Mouse (Mus musculus) kidney, embryonic 14.5 days (tissue): Measurements from ENCODE around the gene Il9r. TPM values are rescaled to one million over a fixed set of nuclear protein-coding genes. Genes with fewer than 3 reads are reported as not detected.

Experiments used
- ATAC-seq: fragments of 200-750 bp; cut with Nextera tagmentation; 2 replicates; pipeline ENCODE4 v1.8.0; 2017; ENCODE audit warnings: moderate number of reproducible peaks, mild to moderate bottlenecking, moderate TSS enrichment, moderate library complexity; ENCODE audit not compliant: low FRiP score, low TSS enrichment
- H3K27ac ChIP-seq: fragments of 300-500 bp; sonication (generic); 2 replicates; pipeline ENCODE4 v1.5.1; 2014; ENCODE audit warnings: low read depth, mild to moderate bottlenecking, low read length, moderate library complexity, mixed read lengths
- H3K27me3 ChIP-seq: fragments of 300-500 bp; sonication (generic); 2 replicates; pipeline ENCODE4 v1.6.1; 2014; ENCODE audit warnings: mild to moderate bottlenecking, low read length; ENCODE audit not compliant: control insufficient read depth, insufficient read depth
- H3K36me3 ChIP-seq: fragments of 300-500 bp; sonication (generic); 2 replicates; pipeline ENCODE4 v1.6.1; 2014; ENCODE audit warnings: low read length, mixed read lengths; ENCODE audit not compliant: control insufficient read depth, insufficient read depth
- H3K4me1 ChIP-seq: fragments of 300-500 bp; sonication (generic); 2 replicates; pipeline ENCODE4 v1.6.1; 2014; ENCODE audit warnings: low read length, mixed read lengths; ENCODE audit not compliant: control insufficient read depth, insufficient read depth
- H3K4me2 ChIP-seq: fragments of 300-500 bp; sonication (generic); replicated peaks from 2 replicates; pipeline ENCODE4 v1.6.1; 2014; ENCODE audit warnings: low read depth, mild to moderate bottlenecking, low read length
- H3K4me3 ChIP-seq: fragments of 300-500 bp; sonication (generic); 2 replicates; pipeline ENCODE4 v1.5.1; 2014; ENCODE audit warnings: mild to moderate bottlenecking, low read length
- H3K9ac ChIP-seq: fragments of 300-500 bp; sonication (generic); 2 replicates; pipeline ENCODE4 v1.6.1; 2014; ENCODE audit warnings: low read depth, mild to moderate bottlenecking, low read length, moderate library complexity
- H3K9me3 ChIP-seq: fragments of 300-500 bp; sonication (generic); 2 replicates; pipeline ENCODE4 v1.6.1; 2016; ENCODE audit warnings: low read length; ENCODE audit not compliant: control insufficient read depth
- WGBS: fragments of 180-500 bp; shearing (Covaris S2); extraction: QIAGEN DNeasy Blood & Tissue Kit; methylation state at CpG from one replicate; pipeline ENCODE4 v1.1.7; 2014; 5-methylcytosine and 5-hydroxymethylcytosine counted together
- polyA plus RNA-seq: library from polyadenylated mRNA; unstranded; fragments of >200 nt; fragmentation: Nextera tagmentation; extraction: Ambion mirVana; gene quantifications from 2 replicates; pipeline ENCODE4 v1.2.1, GENCODE M21; 2014

Gene Il9r
- polyA plus RNA-seq, 1 experiment from 2014 or later, result not detected

GRCm38 (mm10) chr11:32186031-32186430 is 14.0 kb downstream of the Il9r start:
- Histone ChIP-seq H3K9me3 (no peaks in the 10 kb centered on the region), H3K4me2 (no peak overlapping the region), H3K4me1 (no peaks in the 10 kb centered on the region), H3K27ac (no peak overlapping the region), H3K36me3 (no peaks in the 10 kb centered on the region), H3K4me3 (no peak overlapping the region), H3K27me3 (no peaks in the 10 kb centered on the region), H3K9ac (no peak overlapping the region)
- WGBS, result 75% methylated on average over 3 of the region's 3 CpGs
- ATAC-seq, result no peak

GRCm38 (mm10) chr11:32184469-32184868 is 15.6 kb downstream of the Il9r start:
- Histone ChIP-seq H3K4me3 (no peak overlapping the region), H3K27me3 (no peaks in the 10 kb centered on the region), H3K36me3 (no peaks in the 10 kb centered on the region), H3K27ac (no peak overlapping the region), H3K9ac (no peak overlapping the region), H3K4me1 (no peaks in the 10 kb centered on the region), H3K4me2 (no peak overlapping the region), H3K9me3 (no peaks in the 10 kb centered on the region)
- WGBS, result 84% methylated on average over 8 of the region's 8 CpGs
- no peak for ATAC-seq

GRCm38 (mm10) chr11:32181973-32182868 is 17.9 kb downstream of the Il9r start:
- Histone ChIP-seq H3K27ac (no peak overlapping the region), H3K27me3 (no peaks in the 10 kb centered on the region), H3K9me3 (no peaks in the 10 kb centered on the region), H3K4me1 (no peaks in the 10 kb centered on the region), H3K36me3 (no peaks in the 10 kb centered on the region), H3K4me3 (no peak overlapping the region), H3K4me2 (no peak overlapping the region), H3K9ac (no peak overlapping the region)
- 46% methylated on average over 25 of the region's 25 CpGs for WGBS
- ATAC-seq, result 0 out of 2 replicates have a peak, but pooled peaks have one; percentile 28

- Histone ChIP-seq H3K4me3 (no peak overlapping the region), H3K4me2 (no peak overlapping the region), H3K36me3 (no peaks in the 10 kb centered on the region), H3K27me3 (no peaks in the 10 kb centered on the region), H3K4me1 (no peaks in the 10 kb centered on the region), H3K9ac (no peak overlapping the region), H3K9me3 (no peaks in the 10 kb centered on the region), H3K27ac (no peak overlapping the region)
- WGBS, result 78% methylated on average over 4 of the region's 4 CpGs
- no peak for ATAC-seq
Measured at GRCm38 (mm10) chr11:32181246-32181645, 18.8 kb downstream of the Il9r start.

- H3K4me1 ChIP-seq, result no peaks in the 10 kb centered on the region
- 77% methylated on average over 1 of the region's 1 CpGs for WGBS
- H3K4me2 ChIP-seq, result no peak overlapping the region
- H3K27ac ChIP-seq, result no peak overlapping the region
- H3K4me3 ChIP-seq, result no peak overlapping the region
- H3K9me3 ChIP-seq, result no peaks in the 10 kb centered on the region
- no peaks in the 10 kb centered on the region for H3K27me3 ChIP-seq
- no peak overlapping the region for H3K9ac ChIP-seq
- no peak for ATAC-seq
- H3K36me3 ChIP-seq, result no peaks in the 10 kb centered on the region
Measured at GRCm38 (mm10) chr11:32178506-32178905, 21.6 kb downstream of the Il9r start.

- Histone ChIP-seq H3K27me3 (no peaks in the 10 kb centered on the region), H3K36me3 (no peaks in the 10 kb centered on the region), H3K4me1 (no peaks in the 10 kb centered on the region; the same call in 1 of the 2 replicates), H3K4me3 (no peak overlapping the region), H3K9ac (no peak overlapping the region), H3K9me3 (no peaks in the 10 kb centered on the region), H3K27ac (no peak overlapping the region), H3K4me2 (no peak overlapping the region)
- 79% methylated on average over 4 of the region's 4 CpGs for WGBS
- ATAC-seq, result no peak
Measured at GRCm38 (mm10) chr11:32166683-32167082, 33.4 kb downstream of the Il9r start.

GRCm38 (mm10) chr11:32161922-32162804 is 37.9 kb downstream of the Il9r start:
- ATAC-seq, result peak; percentile 90

GRCm38 (mm10) chr11:32161500-32161899 is 38.6 kb downstream of the Il9r start:
- no peak overlapping the region for H3K27ac ChIP-seq
- no peaks in the 10 kb centered on the region; the same call in 1 of the 2 replicates for H3K4me1 ChIP-seq
- WGBS, result 4% methylated on average over 9 of the region's 9 CpGs
- no peaks in the 10 kb centered on the region for H3K36me3 ChIP-seq
- ATAC-seq, result peak; percentile 50
- H3K4me3 ChIP-seq, result peak overlapping the region; percentile 27
- H3K4me2 ChIP-seq, result peak overlapping the region; percentile 46
- H3K9me3 ChIP-seq, result no peaks in the 10 kb centered on the region
- no peaks in the 10 kb centered on the region; the same call in 1 of the 2 replicates for H3K27me3 ChIP-seq
- 0 out of 2 replicates have a peak overlapping the region, but pooled peaks have one; percentile 9 for H3K9ac ChIP-seq

More at GRCm38 (mm10) chr11:32161922-32162804, 37.9 kb downstream of the Il9r start:
- Histone ChIP-seq H3K9ac (peak overlapping the region; percentile 9; the same call in 1 of the 2 replicates), H3K9me3 (no peaks in the 10 kb centered on the region), H3K36me3 (no peaks in the 10 kb centered on the region), H3K27ac (no peak overlapping the region), H3K27me3 (no peaks in the 10 kb centered on the region; the same call in 1 of the 2 replicates), H3K4me2 (peak overlapping the region; percentile 46), H3K4me1 (no peaks in the 10 kb centered on the region; the same call in 1 of the 2 replicates), H3K4me3 (peak overlapping the region; percentile 27)
- 14% methylated on average over 28 of the region's 28 CpGs for WGBS
